27 mouse cellular contexts compared by ENCODE assay signal in genomic region chr2:152016666-152017065, GRCm38 (mm10). TPM values are rescaled to one million over a fixed set of nuclear protein-coding genes. Genes with fewer than 3 reads are reported as not detected.
A peak's percentile ranks its signal among the peaks of the same experiment; 100 is the strongest.
DNase-seq lines count a peak whose midpoint lies in the region; ATAC-seq and TF ChIP-seq lines count a peak whose summit lies in the region.
"Had no signal": no experiment of that assay in that cellular context is flagged by ENCODE, and none has a peak within 500 bp of the region (broad histone marks: within the 10 kb centered on the region; RNA-seq: fewer than 3 reads in every experiment).

No protein-coding gene starts in this region.

- in situ Hi-C loops in ES-E14 (cut with MboI; ENCODE audit: low sequenced_read_pairs in 2 of 2, unreplicated experiment in 2 of 2), result no loop called here

- no peak overlapping the region for H3K9ac ChIP-seq in lung, postnatal 0 days (replicated peaks; ENCODE audit: low read depth)
- H3K9ac ChIP-seq in ES-E14 (ENCODE audit: insufficient read depth, low read depth, low read length, poor library complexity, severe bottlenecking), result no peak overlapping the region
- H3K9ac ChIP-seq: forebrain, embryonic 15.5 days; intestine, embryonic 15.5 days; limb, embryonic 13.5 days had no signal

- H3K4me3 ChIP-seq in kidney, adult 2 months (ENCODE audit: insufficient read depth, low read depth, low read length), result no peak overlapping the region
- no peak overlapping the region for H3K4me3 ChIP-seq in lung, postnatal 0 days (ENCODE audit: low read depth, low read length)
- no peak overlapping the region for H3K4me3 ChIP-seq in lung, adult 2 months (replicated peaks; ENCODE audit: extremely low read depth, low read depth, low read length)
- no peak overlapping the region for H3K4me3 ChIP-seq in ES-E14 (ENCODE audit: insufficient read depth in 1 of 2, low read depth in 1 of 2, low read length in 2 of 2, poor library complexity in 1 of 2, severe bottlenecking in 1 of 2)
- no peak overlapping the region for H3K4me3 ChIP-seq in testis, adult 2 months (ENCODE audit: control insufficient read depth, low read depth, low read length)
- H3K4me3 ChIP-seq: forebrain, embryonic 10.5 days; forebrain, embryonic 15.5 days; intestine, embryonic 15.5 days; limb, embryonic 13.5 days had no signal

- H3K36me3 ChIP-seq in kidney, adult 2 months (ENCODE audit: control insufficient read depth, insufficient read depth, low read length), result no peaks in the 10 kb centered on the region
- H3K36me3 ChIP-seq in lung, postnatal 0 days (ENCODE audit: insufficient read depth, low read length), result no peaks in the 10 kb centered on the region
- H3K36me3 ChIP-seq in ES-E14 (ENCODE audit: control insufficient read depth, insufficient read depth, low read length, poor library complexity, severe bottlenecking), result no peaks in the 10 kb centered on the region
- H3K36me3 ChIP-seq in testis, adult 2 months (ENCODE audit: control insufficient read depth, insufficient read depth, low read length), result no peaks in the 10 kb centered on the region
- H3K36me3 ChIP-seq: forebrain, embryonic 10.5 days; forebrain, embryonic 15.5 days; intestine, embryonic 15.5 days; limb, embryonic 13.5 days had no signal

- H3K27ac ChIP-seq in kidney, adult 2 months (ENCODE audit: insufficient read depth, low read depth, low read length), result no peak overlapping the region
- H3K27ac ChIP-seq in lung, postnatal 0 days (ENCODE audit: low read length), result no peak overlapping the region
- peak overlapping the region; percentile 57; the same call in 1 of the 2 replicates for H3K27ac ChIP-seq in ES-E14 (ENCODE audit: insufficient read depth, low read depth, low read length, poor library complexity, severe bottlenecking)
- H3K27ac ChIP-seq in testis, adult 2 months (ENCODE audit: control insufficient read depth, insufficient read depth, low read depth, low read length), result peak overlapping the region; percentile 52; the same call in 1 of the 2 replicates
- H3K27ac ChIP-seq: forebrain, embryonic 10.5 days; forebrain, embryonic 15.5 days; intestine, embryonic 15.5 days; kidney, postnatal 0 days; limb, embryonic 13.5 days; stomach, postnatal 0 days had no signal

- TF ChIP-seq POLR2A in kidney, adult 2 months (IDR thresholded peaks at IDR 0.05; ENCODE audit: low read depth, low read length), result no peak
- TF ChIP-seq POLR2A in lung, adult 2 months (IDR thresholded peaks at IDR 0.05; ENCODE audit: borderline replicate concordance, extremely low read depth, low read depth, low read length), result no peak
- no peak for TF ChIP-seq POLR2A in testis, adult 2 months (IDR thresholded peaks at IDR 0.05; ENCODE audit: control insufficient read depth, low read depth, low read length)

- peaks cover 15% of the 10 kb centered on the region for H3K4me1 ChIP-seq in kidney, adult 2 months (ENCODE audit: control insufficient read depth, insufficient read depth, low read length)
- no peaks in the 10 kb centered on the region for H3K4me1 ChIP-seq in lung, postnatal 0 days (ENCODE audit: insufficient read depth, low read depth, low read length)
- H3K4me1 ChIP-seq in lung, adult 2 months (ENCODE audit: control insufficient read depth, insufficient read depth, low read length), result no peaks in the 10 kb centered on the region
- peaks cover 0 to 20% of the 10 kb centered on the region in 2 experiments; a peak in 2 of 4 replicates for H3K4me1 ChIP-seq in ES-E14 (ENCODE audit: control insufficient read depth in 2 of 2, insufficient read depth in 2 of 2, low read length in 2 of 2, poor library complexity in 1 of 2)
- peaks cover 7% of the 10 kb centered on the region for H3K4me1 ChIP-seq in testis, adult 2 months (ENCODE audit: control insufficient read depth, insufficient read depth, low read length)
- H3K4me1 ChIP-seq: intestine, embryonic 15.5 days had no signal

- no peaks in the 10 kb centered on the region for H3K27me3 ChIP-seq in kidney, adult 2 months (replicated peaks; ENCODE audit: control insufficient read depth, insufficient read depth, low read length)
- no peaks in the 10 kb centered on the region for H3K27me3 ChIP-seq in lung, postnatal 0 days (replicated peaks; ENCODE audit: insufficient read depth, low read length)
- no peaks in the 10 kb centered on the region for H3K27me3 ChIP-seq in testis, adult 2 months (ENCODE audit: control insufficient read depth, insufficient read depth, low read length)
- H3K27me3 ChIP-seq: forebrain, embryonic 15.5 days; intestine, embryonic 15.5 days; limb, embryonic 13.5 days had no signal

- DNase-seq in kidney, adult 2 months, result peak; percentile 50
- DNase-seq in kidney, adult 11 months, result no peak
- DNase-seq in lung, postnatal 0 days (ENCODE audit: low spot score), result no peak
- no peak for DNase-seq in lung, adult 2 months
- DNase-seq in ES-E14 (ENCODE audit: low read depth, low spot score), result no peak
- no peak for DNase-seq in layer of hippocampus, adult 8-10 months (ENCODE audit: low spot score in 2 of 2)
- no peak for DNase-seq in right cerebral cortex, postnatal 36 days (ENCODE audit: low spot score in 2 of 2)
- DNase-seq: adrenal gland, postnatal 14 days; B cell, adult 2 months; cerebellum, adult 2 months; cerebellum, postnatal 25 days; gastrocnemius, postnatal 25 days; heart, adult 11 months; heart, postnatal 4 days; right cerebral cortex, postnatal 25 days had no signal

- WGBS in kidney, adult 2 months, result 56% methylated on average over 9 of the region's 9 CpGs
- WGBS in lung, postnatal 0 days, result 60% methylated on average over 9 of the region's 9 CpGs
- 49% methylated on average over 9 of the region's 9 CpGs for WGBS in lung, adult 2 months

- no peaks in the 10 kb centered on the region for H3K9me3 ChIP-seq in lung, postnatal 0 days (ENCODE audit: low read length)
- no peaks in the 10 kb centered on the region for H3K9me3 ChIP-seq in ES-E14 (ENCODE audit: control insufficient read depth, insufficient read depth, low read depth, low read length)
- H3K9me3 ChIP-seq: forebrain, embryonic 10.5 days; forebrain, embryonic 15.5 days; intestine, embryonic 15.5 days; limb, embryonic 13.5 days had no signal

- no peak for TF ChIP-seq EP300 in lung, postnatal 0 days (IDR thresholded peaks at IDR 0.05)

- ATAC-seq in lung, postnatal 0 days, result peak; percentile 34; the same call in 1 of the 2 replicates
- ATAC-seq: forebrain, embryonic 15.5 days; hindbrain, embryonic 16.5 days; intestine, embryonic 15.5 days; midbrain, embryonic 16.5 days had no signal

- no peak for TF ChIP-seq CTCF in kidney, adult 2 months (conservative IDR thresholded peaks at IDR 0.05; ENCODE audit: insufficient read depth, insufficient read length, low read depth, low read length)
- no peak for TF ChIP-seq CTCF in lung, postnatal 0 days (IDR thresholded peaks at IDR 0.05)
- no peak for TF ChIP-seq CTCF in lung, adult 2 months (IDR thresholded peaks at IDR 0.05; ENCODE audit: insufficient read depth, low read length)
- no peak for TF ChIP-seq CTCF in testis, adult 2 months (IDR thresholded peaks at IDR 0.05; ENCODE audit: control insufficient read depth, insufficient read depth, insufficient replicate concordance, low read depth, low read length)

- no peak overlapping the region for H3K4me2 ChIP-seq in lung, postnatal 0 days (replicated peaks; ENCODE audit: low read depth, low read length)
- H3K4me2 ChIP-seq: forebrain, embryonic 15.5 days; heart, embryonic 11.5 days; intestine, embryonic 15.5 days; limb, embryonic 13.5 days; liver, embryonic 11.5 days; midbrain, embryonic 11.5 days had no signal

TF ChIP-seq in ES-E14, 5 proteins besides CTCF, POLR2A, EP300 and RAD21:
- TF ChIP-seq ZC3H11A (IDR thresholded peaks at IDR 0.05; ENCODE audit: borderline replicate concordance, low read depth, low read length) (no peak), MAFK (IDR thresholded peaks at IDR 0.05; ENCODE audit: insufficient read depth, low read depth, low read length) (no peak), HCFC1 (IDR thresholded peaks at IDR 0.05; ENCODE audit: borderline replicate concordance, insufficient read depth, low read length) (no peak), ZNF384 (IDR thresholded peaks at IDR 0.05; ENCODE audit: low read depth, low read length) (no peak), CHD2 (IDR thresholded peaks at IDR 0.05; ENCODE audit: low read depth, low read length) (no peak)
TF ChIP-seq in ES-E14: peak in this region for 0.

RNA-seq across cellular contexts. Expression of gene Slc52a3, which starts 20.4 kb away (rescaled TPM):
- 17.4 and 23.6 TPM in 2 replicates for polyA plus RNA-seq in kidney, adult 2 months (2012; rRNA removed)
- polyA plus RNA-seq in lung, postnatal 0 days (2015; fragmentation: Nextera tagmentation; extraction: Ambion mirVana), result 26.0 and 26.7 TPM in 2 replicates
- 34.5 and 40.5 TPM in 2 replicates for polyA plus RNA-seq in lung, adult 2 months (2012; rRNA removed)
- total RNA-seq in ES-E14 (2012; rRNA removed), result 4.4 and 7.3 TPM in 2 replicates
- 37.6 and 52.4 TPM in 2 replicates for polyA plus RNA-seq in testis, adult 2 months (2012; rRNA removed)
- 1 to 10 TPM; 2.1 to 3.9 (median 2.1) TPM for total RNA-seq in layer of hippocampus, adult 8-10 months (2022)

RNA-seq across cellular contexts. Expression of gene Fam110a, which starts 36.6 kb away (rescaled TPM):
- polyA plus RNA-seq in kidney, adult 2 months (2012; rRNA removed), result 14.2 and 16.2 TPM in 2 replicates
- polyA plus RNA-seq in lung, postnatal 0 days (2015; fragmentation: Nextera tagmentation; extraction: Ambion mirVana), result 34.8 and 36.3 TPM in 2 replicates
- 41.1 and 42.1 TPM in 2 replicates for polyA plus RNA-seq in lung, adult 2 months (2012; rRNA removed)
- 5.8 and 6.3 TPM in 2 replicates for total RNA-seq in ES-E14 (2012; rRNA removed)
- 175 and 190 TPM in 2 replicates for polyA plus RNA-seq in testis, adult 2 months (2012; rRNA removed)
- 1 to 10 TPM; 5.9 to 8.0 (median 7.2) TPM for total RNA-seq in layer of hippocampus, adult 8-10 months (2022)

Comparison
In these comparisons a context has a peak if more than half of its experiments do, and no peak if none do; other contexts are left out.
1. H3K27ac ChIP-seq: peak in ES-E14 (single experiment) and testis, adult 2 months (single experiment); none in kidney, adult 2 months (single experiment) and lung, postnatal 0 days (single experiment).